Mouse (Mus musculus) layer of hippocampus, postnatal 10 days (tissue): Measurements from ENCODE around the gene Pde1a. TPM values are rescaled to one million over a fixed set of nuclear protein-coding genes. Genes with fewer than 3 reads are reported as not detected.
"Not testable (repeated sequence)": the region's sequence is repeated elsewhere in the genome, so short reads cannot be mapped to it uniquely, and the experiment has no call there.

Source experiments
- DNase-seq, 2 experiments: peaks; one replicate each; pipeline ENCODE4 v3.0.0; 2021; ENCODE audit warnings: low spot score in 2 of 2
- total RNA-seq, 2 experiments: library from RNA; stranded (reverse); gene quantifications; 2 replicates each; pipeline ENCODE4 v1.2.3; 2021

The Pde1a gene
- total RNA-seq, 2 experiments from 2014 or later = 128 to 147 TPM

DNA sequence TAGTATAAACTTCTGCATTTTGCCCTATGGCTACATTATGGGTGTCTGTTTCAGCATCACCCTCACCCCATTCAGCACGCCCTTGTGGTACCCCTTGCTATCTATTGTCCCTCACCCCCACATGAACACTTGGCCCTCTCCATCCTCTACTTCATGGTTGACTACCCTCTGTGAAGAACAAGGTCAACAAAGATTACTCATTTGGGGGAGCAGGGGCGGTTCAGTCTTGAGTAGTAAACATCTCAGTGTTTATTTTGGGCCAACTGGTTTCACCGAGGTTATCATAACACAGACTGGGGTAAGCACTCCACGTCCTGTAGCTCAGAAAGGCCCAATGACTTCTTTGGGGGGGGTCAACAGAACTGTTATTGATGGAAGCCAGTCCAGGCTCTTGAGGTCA is 164.3 kb downstream of the Pde1a start:
- DNase-seq = no peak

DNA sequence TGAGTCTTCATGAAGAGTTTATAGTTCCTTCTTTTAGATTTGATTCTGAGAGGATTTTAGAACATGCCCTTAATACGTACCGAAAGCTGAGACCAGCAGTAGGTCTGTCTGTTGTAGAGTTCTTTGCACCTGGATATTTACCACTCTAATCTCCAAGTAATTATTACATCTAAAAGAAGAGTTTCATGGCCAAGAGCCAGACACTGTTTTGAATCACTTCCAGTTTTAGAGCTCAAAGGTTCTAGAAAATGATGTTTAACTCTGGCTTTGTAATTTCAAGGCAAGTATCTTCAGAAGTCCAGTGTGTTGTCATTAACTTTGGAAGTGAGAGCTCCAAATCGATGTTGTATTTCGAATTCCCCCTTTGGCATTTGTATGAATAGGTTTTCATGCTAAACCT is 167.8 kb downstream of the Pde1a start:
- no peak for DNase-seq

DNA sequence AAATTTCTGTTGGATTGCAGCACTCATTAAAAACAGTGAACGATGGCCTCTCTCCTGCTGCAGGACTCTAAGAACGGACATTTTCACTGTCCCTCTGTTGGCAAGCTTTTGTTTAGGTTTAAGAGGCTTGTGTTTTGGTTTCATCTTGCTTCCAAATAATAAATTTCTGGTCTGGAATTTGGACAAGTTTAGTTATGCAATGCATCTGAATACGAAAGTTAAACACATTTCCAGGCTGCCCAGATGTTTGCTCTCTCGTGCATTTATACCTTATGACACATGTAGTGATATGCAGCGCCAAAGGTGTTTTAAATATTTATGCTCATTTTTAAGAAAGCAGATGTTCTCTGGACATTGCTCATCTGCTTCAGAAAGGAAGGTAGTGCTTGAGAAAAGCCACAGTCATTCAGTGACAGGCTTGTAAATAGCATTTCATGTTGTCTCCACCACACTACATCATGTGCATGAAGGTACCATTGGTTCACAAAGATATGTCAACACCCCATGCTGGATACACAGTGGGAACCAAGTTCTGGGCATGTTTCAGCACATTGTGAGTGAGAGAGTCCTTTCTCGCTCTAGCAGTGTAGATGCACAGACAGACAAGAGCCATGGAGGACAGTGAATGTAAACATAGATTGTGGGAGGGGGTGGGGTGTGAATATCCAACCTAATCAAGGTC is 171.5 kb downstream of the Pde1a start:
- no peak for DNase-seq

DNA sequence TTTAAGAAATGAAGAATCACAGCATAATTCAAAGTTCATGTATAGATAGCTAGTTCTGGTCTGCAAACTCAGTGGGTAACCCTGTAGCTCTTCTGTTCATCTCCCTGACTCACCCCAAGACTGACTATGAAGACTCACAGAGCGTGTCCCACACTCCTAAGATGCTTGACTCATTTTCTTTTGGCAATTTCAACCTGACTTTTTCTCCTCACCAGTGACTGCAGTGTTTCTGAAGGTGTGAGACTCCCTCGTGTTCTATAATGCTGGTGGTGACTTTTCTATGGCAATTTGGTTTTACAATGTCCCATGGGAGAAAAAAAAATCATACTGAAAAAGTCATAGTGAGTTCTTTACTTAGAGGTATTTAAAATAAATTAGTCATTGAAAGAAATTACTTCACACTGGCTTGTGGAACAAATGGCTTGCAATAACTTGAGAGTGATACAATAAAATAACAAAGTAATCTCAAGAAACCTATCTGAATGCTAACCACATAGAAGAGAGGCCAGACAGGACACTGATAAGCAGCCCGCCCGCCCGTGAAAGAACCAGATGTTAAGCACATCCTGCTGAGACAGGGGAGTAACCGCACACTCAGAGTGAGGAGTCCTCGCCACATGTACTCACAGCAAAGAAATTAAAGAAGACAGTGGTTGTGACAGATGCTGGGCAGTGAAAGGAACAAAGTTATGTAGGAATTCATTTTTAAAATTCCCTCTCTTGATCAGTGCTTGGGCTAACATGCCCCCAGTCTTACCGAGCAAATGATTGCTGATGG is 183.2 kb downstream of the Pde1a start:
- no peak for DNase-seq

DNA sequence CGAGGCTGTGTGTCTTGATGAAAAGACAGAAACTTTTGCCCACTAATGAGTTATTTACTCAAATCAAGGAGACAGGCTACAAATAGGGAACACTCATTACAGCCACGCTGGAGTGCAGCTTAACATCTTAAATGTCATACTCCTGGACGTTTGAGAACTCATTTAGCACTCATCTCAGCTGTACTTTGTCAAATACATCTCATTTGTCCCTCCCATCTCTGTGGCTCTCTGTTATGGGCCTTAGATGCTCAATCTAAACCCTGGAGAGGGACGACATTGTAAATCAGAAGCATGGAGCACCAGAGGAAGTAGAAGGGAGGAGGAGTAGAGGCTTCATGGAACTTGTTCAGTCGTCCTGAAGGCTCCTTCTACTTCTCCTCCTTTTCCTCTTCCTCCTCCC is 194.6 kb downstream of the Pde1a start:
- no peak for DNase-seq

DNA sequence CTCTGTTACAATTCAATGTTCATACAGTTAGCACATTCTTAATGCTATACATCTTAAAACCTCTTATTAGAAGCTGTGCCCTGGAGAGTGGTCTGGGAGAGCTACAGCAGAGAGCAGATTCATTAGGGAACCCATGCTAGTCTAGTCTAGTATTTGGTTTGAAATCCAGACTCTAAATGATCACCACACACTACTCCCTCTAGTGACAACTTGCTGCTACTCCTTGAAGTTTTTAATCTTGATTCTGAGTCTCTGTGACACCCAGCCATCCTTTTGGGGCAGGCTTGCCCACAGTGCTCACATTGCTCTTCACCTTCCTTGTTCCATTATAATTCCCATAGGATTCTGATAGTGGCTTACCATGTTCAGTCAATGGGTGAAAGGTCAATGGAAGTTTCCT is 206.9 kb downstream of the Pde1a start:
- DNase-seq = no peak

DNA sequence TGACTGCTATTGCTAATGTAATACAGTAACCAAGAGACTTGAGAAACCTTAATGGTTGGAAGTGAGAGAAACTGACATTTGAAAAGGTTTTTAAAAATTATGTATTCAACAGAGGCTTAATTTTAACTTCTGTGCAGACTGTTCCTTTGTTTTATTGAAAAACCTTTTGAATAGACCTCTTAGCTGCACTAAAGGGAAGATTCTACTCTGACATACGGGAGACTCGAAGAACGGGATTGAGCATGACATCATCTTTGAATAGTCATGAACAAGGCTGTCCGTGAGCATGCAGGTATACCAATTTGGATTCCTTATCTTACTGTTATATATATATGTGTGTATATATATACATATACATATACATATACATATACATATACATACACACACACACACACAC is 207.9 kb downstream of the Pde1a start:
- DNase-seq = no peak

DNA sequence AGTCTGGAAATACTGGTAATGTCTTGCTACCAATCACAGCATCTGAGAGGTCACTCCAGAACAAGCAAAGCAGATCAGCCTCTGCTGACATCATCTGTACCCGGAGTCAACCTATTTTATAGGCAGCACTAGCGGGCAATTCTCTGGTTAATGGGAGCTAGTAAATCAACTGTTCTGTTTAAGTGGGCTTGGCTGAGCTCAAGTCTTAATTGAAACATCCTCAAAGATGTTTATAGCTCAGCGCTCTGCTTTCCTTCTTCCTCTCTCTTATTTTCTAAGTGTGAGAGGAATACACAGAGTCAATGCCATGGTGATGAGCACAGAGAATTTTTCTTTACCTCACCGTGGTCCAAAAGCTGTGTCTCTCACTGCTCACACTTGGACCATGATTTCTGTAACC is 208.8 kb downstream of the Pde1a start:
- no peak for DNase-seq

DNA sequence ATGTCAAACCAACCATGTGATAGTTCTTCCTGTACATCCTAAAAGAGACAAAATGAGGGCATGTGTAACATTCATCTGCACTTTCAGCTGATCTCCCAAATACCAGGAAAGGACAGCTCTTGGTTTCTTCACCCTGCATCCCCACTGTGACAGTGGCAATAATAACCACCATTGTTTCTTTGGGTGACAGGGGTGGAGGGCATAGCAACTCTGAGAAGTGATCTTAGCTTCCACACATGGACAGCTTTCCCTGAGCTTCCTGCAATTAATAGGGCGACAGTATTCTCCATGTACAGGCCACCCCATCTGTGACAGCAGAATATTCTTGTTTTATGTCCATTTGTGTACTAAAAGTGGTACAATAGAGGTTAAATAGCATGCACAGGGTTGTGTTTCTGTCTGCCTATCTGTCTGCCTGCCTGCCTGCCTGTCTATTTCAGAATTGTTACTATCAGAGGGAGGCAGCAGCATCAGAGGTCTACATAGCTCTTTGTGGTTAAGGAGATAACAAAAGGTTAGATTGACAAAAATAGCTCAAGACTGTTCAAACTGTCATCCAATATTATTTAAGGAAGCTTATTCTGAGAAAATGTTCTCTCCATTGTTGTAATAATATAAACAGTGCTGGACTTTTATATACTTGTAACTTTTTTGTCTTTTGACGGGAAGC is 227.3 kb downstream of the Pde1a start:
- DNase-seq = no peak

DNA sequence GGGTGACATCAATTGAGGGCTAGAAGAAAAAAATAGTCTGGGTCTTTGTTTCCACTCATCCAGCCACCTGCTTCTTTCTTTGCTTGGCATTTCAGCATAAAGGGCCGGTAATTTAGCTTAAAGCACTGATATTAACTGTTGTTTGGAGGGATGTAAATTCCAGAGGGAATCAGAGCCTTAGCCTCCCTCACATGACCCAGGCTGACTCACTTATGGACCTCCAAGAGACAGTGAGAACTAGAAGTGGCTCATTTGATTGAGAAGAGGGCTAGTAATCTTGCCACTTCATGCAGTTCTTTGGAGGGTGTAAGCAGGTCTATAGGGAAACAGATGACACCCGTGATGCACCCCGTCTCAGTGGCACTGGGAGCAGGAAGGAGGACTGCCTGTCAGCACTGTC is 230.7 kb downstream of the Pde1a start:
- no peak for DNase-seq

DNA sequence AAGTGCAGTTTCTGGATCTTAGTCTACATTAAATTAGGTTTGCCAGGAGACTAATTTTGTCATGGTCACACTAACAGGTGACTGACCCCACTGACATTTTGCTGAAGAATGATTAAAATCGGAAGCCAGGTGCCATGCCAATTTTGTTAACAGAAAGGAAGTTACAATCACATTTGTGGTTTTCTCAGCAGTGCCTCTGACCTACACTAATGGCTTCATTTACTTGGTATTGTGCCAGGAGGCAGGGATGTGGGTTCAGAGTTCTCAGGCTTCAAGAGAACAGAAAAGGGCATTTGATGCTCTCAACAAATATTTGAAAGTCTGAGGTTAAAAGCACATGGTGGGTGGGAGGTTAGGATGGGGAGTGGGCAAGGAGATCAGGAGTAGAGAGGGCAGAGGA is 236.4 kb downstream of the Pde1a start:
- DNase-seq = no peak

DNA sequence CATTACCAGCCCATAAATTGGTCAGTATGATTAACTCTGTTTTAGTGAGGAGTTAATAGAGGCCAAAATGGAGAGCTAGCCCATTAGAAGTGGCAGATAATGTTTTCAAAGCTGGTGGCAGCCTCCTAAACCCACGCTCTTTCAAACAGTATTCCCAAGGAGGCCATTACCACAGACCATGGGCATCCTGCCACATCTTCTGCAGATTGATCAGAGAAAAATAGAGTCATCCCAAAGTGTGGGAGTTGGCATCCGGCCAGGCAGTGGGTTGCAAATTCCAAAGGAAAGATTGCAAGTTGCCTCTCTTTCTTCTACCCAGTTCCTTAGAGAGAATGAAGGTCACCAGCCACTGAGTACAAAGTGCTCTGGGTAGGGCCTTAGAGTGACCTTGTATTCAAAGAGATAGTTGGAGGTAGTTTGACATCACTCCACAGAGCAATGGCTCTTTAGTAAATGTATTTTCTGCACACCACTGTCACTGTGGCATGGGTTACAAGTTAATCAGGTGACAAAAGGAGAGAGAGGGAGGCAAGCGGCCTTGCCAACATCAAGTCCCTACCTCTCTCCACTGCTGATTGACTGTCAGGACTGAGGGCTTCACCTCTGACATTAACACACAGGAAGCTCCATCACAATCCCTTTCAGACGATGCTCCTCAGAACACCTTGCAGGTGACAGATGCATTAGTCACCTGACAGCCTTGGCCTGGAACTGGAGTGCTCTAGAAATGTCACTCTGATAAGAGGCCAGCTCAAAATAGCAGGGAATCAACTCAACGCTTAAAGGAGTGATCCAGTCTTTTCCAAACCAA is 237.3 kb downstream of the Pde1a start:
- peak; percentile 43 to 56 for DNase-seq

DNA sequence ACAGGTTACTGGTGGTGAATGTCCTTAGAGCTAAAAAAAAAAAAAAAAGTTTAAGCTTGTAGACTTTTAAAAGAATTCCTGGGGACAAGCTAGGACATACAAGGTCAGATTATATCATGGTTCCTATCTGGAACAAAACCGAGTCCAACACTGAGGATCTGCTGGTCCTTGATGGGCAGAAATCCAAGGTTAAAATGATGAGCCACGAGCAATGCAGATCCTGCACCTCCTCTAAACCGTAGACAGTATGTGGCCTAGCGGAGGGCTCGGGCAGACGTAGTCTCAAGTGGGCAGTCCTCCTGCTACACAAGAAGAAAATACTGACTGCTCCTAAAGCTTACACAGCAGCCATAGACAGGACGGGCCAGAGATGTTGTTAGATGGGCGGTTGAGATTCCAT is 238.5 kb downstream of the Pde1a start:
- no peak for DNase-seq

DNA sequence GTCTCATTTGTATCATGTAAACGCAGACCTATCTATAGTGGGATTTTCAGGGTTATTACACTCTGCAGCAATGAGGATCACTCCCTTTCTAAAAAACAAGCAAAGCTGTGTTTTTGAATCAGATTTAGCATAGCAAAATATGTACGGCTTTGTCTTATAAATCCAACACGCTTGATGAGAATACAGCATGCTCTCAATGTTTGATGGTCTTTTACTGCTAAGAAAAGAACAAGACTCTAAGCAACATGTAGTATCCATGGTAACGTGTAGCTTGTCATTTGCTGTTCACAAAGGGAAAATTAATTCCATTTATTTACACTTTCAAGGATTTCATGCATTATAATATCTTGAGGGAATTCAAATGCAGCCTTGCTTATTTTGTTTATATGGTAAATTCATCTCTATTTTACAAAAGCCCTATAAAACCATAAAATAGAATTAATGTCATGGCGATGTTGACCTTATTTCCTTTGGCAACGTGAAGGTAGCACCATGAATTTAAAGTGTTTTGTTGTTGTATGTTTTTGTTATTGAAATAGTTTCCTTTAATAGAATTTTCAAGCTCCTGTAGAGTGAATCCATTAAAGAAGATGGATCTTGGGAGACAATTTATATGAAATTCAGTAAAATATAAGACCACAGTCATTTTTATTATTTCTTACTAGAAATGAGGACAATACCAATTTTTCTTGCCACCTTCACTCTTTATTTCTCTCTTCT is 245.5 kb downstream of the Pde1a start:
- DNase-seq = no peak

DNA sequence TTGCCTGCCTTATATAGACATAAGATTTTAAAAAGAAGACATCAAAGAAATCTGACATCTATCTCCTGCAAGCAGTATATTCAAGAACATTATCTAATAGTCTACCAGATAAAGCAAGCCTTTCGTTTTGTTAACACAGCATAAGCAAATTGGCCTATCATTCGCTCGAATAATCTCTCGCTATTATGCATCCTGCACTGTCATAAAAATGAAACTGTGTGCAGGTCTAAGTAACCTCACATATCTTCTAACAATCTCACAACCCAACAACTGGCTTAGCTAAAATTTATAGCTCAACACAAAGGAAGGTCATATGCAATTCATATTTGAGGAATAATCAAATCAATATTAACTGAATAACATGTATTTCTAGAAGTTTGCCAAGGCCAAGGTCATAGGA is 246.0 kb downstream of the Pde1a start:
- no peak for DNase-seq

DNA sequence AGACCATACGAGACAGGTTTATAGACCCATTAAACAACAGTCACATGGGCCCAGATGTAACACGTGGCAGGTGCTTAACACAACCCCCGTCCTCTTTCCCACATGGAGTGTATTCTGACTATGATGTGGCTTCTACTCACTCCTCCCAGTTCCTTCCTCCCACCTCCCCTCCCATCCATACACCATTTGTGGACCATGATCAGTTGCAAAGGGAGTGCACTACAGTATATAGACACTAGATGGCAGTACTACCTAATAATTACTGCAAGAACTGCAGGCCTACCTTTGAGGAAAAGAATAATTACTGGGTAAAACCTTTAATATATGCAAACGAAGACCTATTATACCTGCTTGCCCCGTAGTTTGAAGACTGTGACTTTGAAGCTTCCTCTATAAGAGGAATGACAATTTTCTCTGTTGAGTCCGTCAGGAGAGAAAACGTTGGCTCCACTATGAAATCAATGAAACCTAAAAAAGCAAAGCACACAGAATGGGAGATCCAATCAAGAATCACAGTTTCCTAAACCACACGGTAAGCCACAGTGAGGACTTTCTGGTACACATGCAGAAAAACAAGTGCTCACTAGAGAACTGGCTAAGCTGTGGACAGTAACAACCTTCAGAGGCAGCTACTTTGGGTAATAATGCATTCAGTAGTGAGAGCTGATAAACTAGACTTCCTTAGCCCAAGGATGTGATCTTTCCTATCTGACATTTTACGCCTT is 263.8 kb downstream of the Pde1a start:
- peak; percentile 21 to 32 for DNase-seq

DNA sequence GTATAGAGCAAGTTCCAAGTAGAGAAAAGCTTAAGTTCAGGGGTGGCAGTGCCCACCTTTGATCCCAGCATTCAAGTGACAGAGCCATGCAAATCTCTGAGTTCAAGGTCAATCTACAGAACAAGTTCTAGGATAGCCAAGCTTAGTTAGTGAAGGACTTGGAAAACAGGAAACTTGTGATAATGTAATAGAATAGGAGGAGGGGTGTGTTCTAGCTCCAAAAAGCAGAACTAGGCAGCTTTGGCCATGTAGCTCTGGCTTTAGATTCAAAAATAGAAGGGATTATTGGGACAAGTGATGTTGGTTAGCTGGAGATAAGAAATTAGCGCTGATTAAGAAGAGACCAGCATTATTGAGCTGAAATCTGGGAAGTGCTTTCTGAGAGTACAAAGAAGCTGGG is 272.4 kb downstream of the Pde1a start:
- no peak for DNase-seq

DNA sequence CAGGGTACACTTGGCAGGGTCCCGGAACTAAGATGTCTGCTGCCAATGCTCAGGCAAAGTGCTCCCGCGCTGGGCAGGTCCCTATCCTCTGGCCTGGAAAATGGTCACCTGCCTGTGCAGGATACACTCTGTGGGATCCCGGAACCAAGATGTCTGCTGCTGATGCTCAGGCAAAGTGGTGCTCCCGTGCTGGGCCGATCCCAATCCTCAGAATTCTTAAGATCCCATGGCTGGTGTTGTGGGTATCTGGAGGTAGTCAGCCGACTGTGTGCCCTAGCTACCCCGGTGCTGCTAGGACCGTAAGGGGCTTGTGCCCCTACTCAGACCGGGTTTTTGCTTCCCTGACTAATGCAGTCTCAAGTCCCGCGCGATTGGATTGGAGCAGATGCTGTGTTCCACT is 281.9 kb downstream of the Pde1a start:
- not testable (repeated sequence) for DNase-seq

DNA sequence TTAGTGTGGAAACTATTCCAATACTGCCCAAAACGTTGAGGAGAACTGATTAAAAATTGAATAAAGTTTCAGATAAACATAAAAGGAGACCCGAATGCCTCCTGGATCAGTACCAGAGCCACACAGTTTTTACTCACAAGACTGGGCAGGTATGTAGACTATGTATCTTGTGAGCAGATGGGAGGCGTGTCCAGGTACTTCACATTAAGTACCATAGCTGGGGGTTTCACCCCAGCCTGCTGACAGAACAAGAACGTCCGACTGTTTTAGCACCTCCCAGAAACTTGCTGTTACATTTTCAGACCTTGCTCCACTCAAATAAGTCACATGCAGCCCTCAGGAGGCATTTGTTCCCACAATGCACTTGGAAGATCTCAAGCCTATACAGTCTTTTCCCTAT is 289.7 kb downstream of the Pde1a start:
- no peak for DNase-seq

DNA sequence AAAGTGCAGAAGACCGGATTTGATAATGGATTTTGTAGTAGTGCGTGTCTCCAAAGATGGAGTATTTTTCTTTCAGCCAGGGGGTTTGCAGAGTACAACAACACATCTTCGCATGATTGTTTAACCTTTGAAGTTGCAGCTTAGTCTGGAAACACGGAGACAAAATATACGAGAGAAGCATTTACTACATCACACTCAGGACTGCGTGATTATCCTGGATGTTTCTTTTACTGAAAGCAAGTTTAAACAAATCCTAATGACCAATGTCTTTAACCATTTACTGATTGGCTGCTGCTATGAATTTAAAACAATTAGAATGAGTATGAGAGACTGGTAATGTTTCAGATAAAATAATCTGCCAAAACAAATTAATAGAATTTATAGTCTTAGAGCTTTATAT is 290.2 kb downstream of the Pde1a start:
- no peak for DNase-seq
